Mouse (Mus musculus) midbrain, embryonic 15.5 days (tissue): Measurements from ENCODE around the gene Stk32b. TPM values are rescaled to one million over a fixed set of nuclear protein-coding genes. Genes with fewer than 3 reads are reported as not detected.

ENCODE experiments used
- ATAC-seq: fragments of 200-750 bp; cut with Nextera tagmentation; replicated peaks from 2 replicates; pipeline ENCODE4 v1.8.0; 2017; ENCODE audit warnings: moderate TSS enrichment
- H3K27ac ChIP-seq: fragments of 300-500 bp; sonication (generic); 2 replicates; pipeline ENCODE4 v1.5.1; 2015; ENCODE audit warnings: mild to moderate bottlenecking, inconsistent platforms
- H3K27me3 ChIP-seq: fragments of 300-500 bp; sonication (generic); replicated peaks from 2 replicates; pipeline ENCODE4 v1.6.1; 2015; ENCODE audit warnings: inconsistent platforms
- H3K36me3 ChIP-seq: fragments of 300-500 bp; sonication (generic); replicated peaks from 2 replicates; pipeline ENCODE4 v1.6.1; 2015; ENCODE audit warnings: inconsistent platforms
- H3K4me1 ChIP-seq: fragments of 300-500 bp; sonication (generic); 2 replicates; pipeline ENCODE4 v1.6.1; 2015; ENCODE audit warnings: inconsistent platforms
- H3K4me2 ChIP-seq: fragments of 300-500 bp; sonication (generic); 2 replicates; pipeline ENCODE4 v1.6.1; 2015; ENCODE audit warnings: inconsistent platforms, mild to moderate bottlenecking, moderate library complexity
- H3K4me3 ChIP-seq: fragments of 300-500 bp; sonication (generic); 2 replicates; pipeline ENCODE4 v1.5.1; 2015; ENCODE audit warnings: mild to moderate bottlenecking, inconsistent platforms
- H3K9ac ChIP-seq: fragments of 300-500 bp; sonication (generic); 2 replicates; pipeline ENCODE4 v1.6.1; 2015; ENCODE audit warnings: mild to moderate bottlenecking, inconsistent platforms
- H3K9me3 ChIP-seq: fragments of 300-500 bp; sonication (generic); 2 replicates; pipeline ENCODE4 v1.6.1; 2016; ENCODE audit warnings: inconsistent platforms
- WGBS: fragments of 180-500 bp; shearing (Covaris S2); methylation state at CpG from one replicate; pipeline ENCODE4 v1.1.7; 2015; ENCODE audit warnings: mixed read lengths; 5-methylcytosine and 5-hydroxymethylcytosine counted together
- polyA plus RNA-seq: library from polyadenylated mRNA; unstranded; fragments of >200 nt; fragmentation: Nextera tagmentation; extraction: Ambion mirVana; gene quantifications from 2 replicates; pipeline ENCODE4 v1.2.1, GENCODE M21; 2015

Gene Stk32b
- polyA plus RNA-seq, 1 experiment from 2014 or later: 31.7 TPM

- WGBS: 45% methylated on average over 10 of the region's 10 CpGs
- no peak overlapping the region for H3K4me3 ChIP-seq
- peak; percentile 72; the same call in 1 of the 2 replicates for ATAC-seq
- H3K27me3 ChIP-seq: no peaks in the 10 kb centered on the region
- no peak overlapping the region for H3K9ac ChIP-seq
- peaks cover 7% of the 10 kb centered on the region; the same call in 1 of the 2 replicates for H3K4me1 ChIP-seq
- no peaks in the 10 kb centered on the region for H3K36me3 ChIP-seq
- H3K9me3 ChIP-seq: no peaks in the 10 kb centered on the region
- no peak overlapping the region for H3K4me2 ChIP-seq
- H3K27ac ChIP-seq: no peak overlapping the region
These were observed 66.2 kb downstream of the Stk32b start for GRCm38 (mm10) chr5:37650681-37651211.

- Histone ChIP-seq H3K27me3 (no peaks in the 10 kb centered on the region), H3K36me3 (no peaks in the 10 kb centered on the region), H3K9ac (no peak overlapping the region), H3K27ac (no peak overlapping the region), H3K4me3 (no peak overlapping the region), H3K4me1 (peaks cover 7% of the 10 kb centered on the region; the same call in 1 of the 2 replicates), H3K9me3 (no peaks in the 10 kb centered on the region), H3K4me2 (no peak overlapping the region)
- WGBS: 61% methylated on average over 1 of the region's 1 CpGs
- 0 out of 2 replicates have a peak, but pooled peaks have one; percentile 52 for ATAC-seq
These were observed 66.8 kb downstream of the Stk32b start for GRCm38 (mm10) chr5:37650089-37650601.

DNA sequence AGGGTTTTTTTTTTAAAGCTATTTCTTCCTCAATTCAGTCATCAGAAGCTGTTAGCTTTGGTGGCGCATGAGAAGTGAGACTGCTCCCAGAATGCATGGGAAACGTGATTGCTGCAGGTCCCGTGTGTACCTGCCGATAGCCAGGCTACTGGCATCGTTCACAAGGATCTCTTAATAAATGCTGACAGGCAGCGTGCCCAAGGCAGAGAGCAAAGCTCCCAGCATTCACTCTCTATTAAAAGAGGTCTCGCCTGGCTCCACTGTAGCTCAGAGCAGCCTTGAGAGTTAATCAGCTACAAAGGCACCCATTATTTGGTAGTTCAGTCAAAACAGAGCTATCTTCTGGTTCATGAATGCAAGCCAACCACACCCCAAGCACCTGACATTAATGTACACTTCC is 72.9 kb downstream of the Stk32b start:
- Histone ChIP-seq H3K36me3 (no peaks in the 10 kb centered on the region), H3K4me1 (no peaks in the 10 kb centered on the region), H3K4me2 (no peak overlapping the region), H3K4me3 (no peak overlapping the region), H3K27me3 (no peaks in the 10 kb centered on the region), H3K9ac (no peak overlapping the region), H3K9me3 (no peaks in the 10 kb centered on the region), H3K27ac (0 out of 2 replicates have a peak overlapping the region, but pooled peaks have one; percentile 7)
- 43% methylated on average over 7 of the region's 7 CpGs for WGBS
- no peak for ATAC-seq

GRCm38 (mm10) chr5:37642486-37642885 is 74.5 kb downstream of the Stk32b start:
- H3K27ac ChIP-seq: no peak overlapping the region
- 60% methylated on average over 7 of the region's 7 CpGs for WGBS
- no peaks in the 10 kb centered on the region for H3K4me1 ChIP-seq
- H3K27me3 ChIP-seq: no peaks in the 10 kb centered on the region
- H3K4me2 ChIP-seq: no peak overlapping the region
- no peaks in the 10 kb centered on the region for H3K9me3 ChIP-seq
- H3K9ac ChIP-seq: no peak overlapping the region
- H3K4me3 ChIP-seq: no peak overlapping the region
- no peaks in the 10 kb centered on the region for H3K36me3 ChIP-seq
- ATAC-seq: no peak

DNA sequence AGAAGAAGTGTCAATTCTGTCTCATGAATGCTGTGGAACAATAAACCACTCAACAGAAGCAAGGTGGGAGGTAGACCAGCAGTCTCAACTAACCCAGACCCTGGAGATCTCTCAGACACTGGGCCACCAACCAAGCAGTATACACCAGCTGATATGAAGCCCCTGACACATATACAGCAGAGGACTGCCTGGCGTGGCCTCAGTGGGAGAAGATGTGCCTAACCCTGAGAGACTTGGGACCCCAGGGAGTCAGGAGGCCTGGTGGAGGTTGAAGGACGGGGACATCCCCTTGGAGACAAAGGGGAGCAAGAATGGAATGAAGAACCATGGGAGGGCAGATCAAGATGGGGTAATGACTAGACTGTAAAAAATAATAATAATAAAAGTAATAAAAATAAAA is 82.2 kb downstream of the Stk32b start:
- Histone ChIP-seq H3K27ac (no peak overlapping the region), H3K4me2 (no peak overlapping the region), H3K27me3 (no peaks in the 10 kb centered on the region), H3K4me1 (no peaks in the 10 kb centered on the region), H3K36me3 (no peaks in the 10 kb centered on the region), H3K9ac (no peak overlapping the region), H3K4me3 (no peak overlapping the region), H3K9me3 (no peaks in the 10 kb centered on the region)
- ATAC-seq: no peak
- WGBS: 83% methylated on average over 2 of the region's 2 CpGs

DNA sequence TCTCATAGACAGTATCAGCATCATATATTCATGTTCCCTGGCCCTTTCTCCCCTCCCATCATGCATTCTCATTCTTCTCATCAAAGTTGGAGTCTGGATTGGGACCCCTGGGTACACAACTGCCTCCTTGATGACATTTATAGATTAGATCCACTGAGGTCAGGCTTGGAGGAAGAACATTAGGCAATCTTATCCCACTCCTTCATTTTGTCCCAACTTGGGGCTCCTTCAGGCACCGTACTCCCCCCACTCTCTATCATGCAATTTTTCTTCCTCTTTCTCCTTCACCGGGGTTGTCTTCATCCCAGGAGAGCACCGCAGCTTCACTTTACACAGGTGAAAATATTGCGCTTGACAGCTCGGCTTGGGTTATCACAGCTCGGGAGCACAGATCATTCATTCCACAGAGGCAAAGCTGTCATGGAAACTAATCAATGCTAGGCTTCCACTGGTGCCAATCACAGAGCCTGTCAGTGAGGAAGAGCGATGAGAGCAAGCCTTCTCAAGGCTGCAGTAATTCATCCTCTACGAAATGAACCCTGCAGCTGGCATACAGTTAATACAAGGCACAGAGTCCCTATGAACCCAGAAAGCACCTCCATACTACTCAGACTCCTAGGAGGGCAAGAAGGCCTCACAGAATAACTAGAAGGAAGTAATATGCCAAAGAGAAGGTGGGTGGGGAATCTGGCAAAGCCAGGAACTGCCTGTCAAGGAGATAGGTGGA is 89.4 kb downstream of the Stk32b start:
- H3K27me3 ChIP-seq: no peaks in the 10 kb centered on the region
- no peak for ATAC-seq
- no peak overlapping the region for H3K4me3 ChIP-seq
- 80% methylated on average over 8 of the region's 8 CpGs for WGBS
- H3K9me3 ChIP-seq: no peaks in the 10 kb centered on the region
- H3K4me1 ChIP-seq: no peaks in the 10 kb centered on the region
- no peak overlapping the region for H3K4me2 ChIP-seq
- H3K36me3 ChIP-seq: no peaks in the 10 kb centered on the region
- no peak overlapping the region for H3K9ac ChIP-seq
- H3K27ac ChIP-seq: no peak overlapping the region

- Histone ChIP-seq H3K4me2 (no peak overlapping the region), H3K4me1 (no peaks in the 10 kb centered on the region), H3K9me3 (no peaks in the 10 kb centered on the region), H3K27me3 (no peaks in the 10 kb centered on the region), H3K4me3 (no peak overlapping the region), H3K27ac (no peak overlapping the region), H3K9ac (no peak overlapping the region), H3K36me3 (no peaks in the 10 kb centered on the region)
- WGBS: 79% methylated on average over 1 of the region's 1 CpGs
- no peak for ATAC-seq
These were observed 105.1 kb downstream of the Stk32b start for GRCm38 (mm10) chr5:37611874-37612273.

DNA sequence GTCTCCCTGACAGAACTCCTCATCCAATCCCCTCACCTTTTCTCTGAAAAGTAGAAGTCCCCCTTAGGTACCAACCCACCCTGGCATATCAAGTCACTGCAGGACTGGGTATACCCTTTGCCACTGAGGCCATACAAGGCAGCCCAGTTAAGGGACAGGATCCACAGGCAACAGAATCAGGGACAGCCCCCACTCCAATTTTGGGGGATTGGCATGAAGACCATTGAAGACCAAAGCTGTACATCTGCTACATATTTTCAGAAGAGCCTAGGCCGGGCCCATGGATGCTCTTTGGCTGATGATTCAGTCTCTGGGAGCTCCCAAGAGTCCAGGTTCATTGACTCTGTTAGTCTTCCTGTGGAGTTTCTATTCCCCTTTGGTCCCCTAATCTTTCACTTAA is 117.4 kb downstream of the Stk32b start:
- Histone ChIP-seq H3K9me3 (no peaks in the 10 kb centered on the region), H3K4me3 (no peak overlapping the region), H3K27ac (no peak overlapping the region), H3K9ac (no peak overlapping the region), H3K4me2 (no peak overlapping the region), H3K27me3 (no peaks in the 10 kb centered on the region), H3K36me3 (no peaks in the 10 kb centered on the region), H3K4me1 (no peaks in the 10 kb centered on the region)
- ATAC-seq: no peak
- 89% methylated on average over 1 of the region's 1 CpGs for WGBS

DNA sequence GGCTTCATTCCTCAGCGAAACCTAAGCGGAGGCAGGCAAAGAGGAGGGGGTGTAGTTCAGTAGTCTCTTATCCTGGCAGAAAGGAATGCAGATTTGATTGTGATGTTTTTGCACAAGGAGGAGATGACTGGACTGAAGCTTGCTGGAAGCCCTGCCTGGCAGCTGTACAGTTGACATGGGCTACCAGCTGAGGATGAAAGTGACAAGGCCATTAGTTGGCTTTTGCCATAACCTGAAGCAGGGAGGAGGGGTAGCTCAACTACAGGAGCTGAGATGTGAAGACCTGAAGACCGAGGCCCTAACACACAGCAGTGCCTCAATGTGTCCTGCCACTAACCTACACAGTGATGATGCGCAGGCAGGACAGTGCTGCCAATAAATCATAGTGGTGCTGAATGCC is 118.7 kb downstream of the Stk32b start:
- Histone ChIP-seq H3K9me3 (no peaks in the 10 kb centered on the region), H3K9ac (no peak overlapping the region), H3K27me3 (no peaks in the 10 kb centered on the region), H3K36me3 (no peaks in the 10 kb centered on the region), H3K4me3 (no peak overlapping the region), H3K27ac (no peak overlapping the region), H3K4me1 (no peaks in the 10 kb centered on the region), H3K4me2 (no peak overlapping the region)
- 92% methylated on average over 4 of the region's 4 CpGs for WGBS
- no peak for ATAC-seq

DNA sequence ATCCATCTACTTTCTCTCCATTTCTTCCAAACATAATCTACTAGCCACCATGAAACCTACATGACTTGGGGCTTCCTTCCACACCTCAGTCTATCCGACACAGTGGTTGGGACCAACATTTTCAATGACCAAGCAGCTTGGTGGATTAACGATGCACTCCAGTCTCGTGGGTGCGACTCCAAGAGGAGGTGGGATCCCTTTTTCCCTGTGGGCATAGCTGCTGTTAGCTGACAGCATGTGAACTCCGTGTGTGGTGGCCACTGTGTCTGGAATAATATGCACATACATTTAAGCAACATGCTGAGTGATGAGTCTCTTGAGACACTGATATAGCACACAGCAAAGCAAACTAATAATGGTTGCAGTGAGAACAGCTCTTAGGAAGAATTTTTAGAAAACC is 124.6 kb downstream of the Stk32b start:
- 83% methylated on average over 5 of the region's 5 CpGs for WGBS
- ATAC-seq: no peak

DNA sequence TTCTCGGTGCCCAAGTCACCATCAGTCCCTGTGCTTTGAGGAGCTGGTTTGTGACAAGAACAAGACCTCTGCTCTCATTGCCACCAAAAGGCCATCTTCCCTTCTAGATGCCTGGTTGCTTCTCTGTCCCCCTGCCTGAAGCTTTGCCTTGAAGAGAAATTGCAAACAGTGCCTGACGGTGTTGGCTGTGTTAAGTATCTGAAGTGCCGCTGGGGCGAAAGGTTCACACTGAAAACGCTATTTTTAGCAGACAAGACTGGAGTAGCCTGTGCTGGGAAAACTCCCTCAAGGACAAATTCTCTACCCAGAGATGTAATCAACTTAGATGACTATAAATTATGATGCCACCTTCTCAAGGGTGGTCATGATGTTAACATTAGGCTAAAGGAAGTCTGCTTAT is 129.1 kb downstream of the Stk32b start:
- no peak overlapping the region for H3K27ac ChIP-seq
- H3K9me3 ChIP-seq: no peaks in the 10 kb centered on the region
- H3K36me3 ChIP-seq: no peaks in the 10 kb centered on the region
- ATAC-seq: no peak
- no peak overlapping the region for H3K4me3 ChIP-seq
- 82% methylated on average over 5 of the region's 5 CpGs for WGBS
- H3K9ac ChIP-seq: no peak overlapping the region
- no peaks in the 10 kb centered on the region for H3K27me3 ChIP-seq
- H3K4me1 ChIP-seq: no peaks in the 10 kb centered on the region
- no peak overlapping the region for H3K4me2 ChIP-seq

More for the DNA sequence above, 124.6 kb downstream of the Stk32b start:
- Histone ChIP-seq H3K4me1 (no peaks in the 10 kb centered on the region), H3K9me3 (no peaks in the 10 kb centered on the region), H3K4me3 (no peak overlapping the region), H3K36me3 (no peaks in the 10 kb centered on the region), H3K27me3 (no peaks in the 10 kb centered on the region), H3K4me2 (no peak overlapping the region), H3K27ac (no peak overlapping the region), H3K9ac (no peak overlapping the region)

DNA sequence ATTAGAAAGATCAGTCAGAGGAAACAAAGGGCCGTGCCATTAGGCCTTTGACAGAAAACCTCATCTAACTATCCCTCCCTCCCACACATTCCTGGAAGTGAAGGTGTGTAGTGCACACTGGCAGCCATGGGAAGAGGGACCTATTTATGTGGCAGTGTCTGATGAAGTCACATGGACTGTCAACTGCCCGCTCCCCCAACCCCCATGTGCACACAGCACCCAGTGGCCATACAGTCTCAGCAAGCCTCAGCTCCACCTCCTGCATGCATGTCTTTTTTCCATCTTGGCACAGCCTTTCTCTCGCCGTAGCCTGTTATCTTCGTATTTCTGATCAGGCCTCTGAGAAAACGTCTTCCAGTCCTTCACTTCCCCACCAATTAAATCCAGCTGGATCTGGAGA is 130.9 kb downstream of the Stk32b start:
- no peaks in the 10 kb centered on the region for H3K9me3 ChIP-seq
- no peak overlapping the region for H3K4me3 ChIP-seq
- no peaks in the 10 kb centered on the region for H3K4me1 ChIP-seq
- H3K9ac ChIP-seq: no peak overlapping the region
- H3K27me3 ChIP-seq: no peaks in the 10 kb centered on the region
- no peaks in the 10 kb centered on the region for H3K36me3 ChIP-seq
- H3K4me2 ChIP-seq: no peak overlapping the region
- no peak overlapping the region for H3K27ac ChIP-seq
- no peak for ATAC-seq
- WGBS: 74% methylated on average over 6 of the region's 6 CpGs

DNA sequence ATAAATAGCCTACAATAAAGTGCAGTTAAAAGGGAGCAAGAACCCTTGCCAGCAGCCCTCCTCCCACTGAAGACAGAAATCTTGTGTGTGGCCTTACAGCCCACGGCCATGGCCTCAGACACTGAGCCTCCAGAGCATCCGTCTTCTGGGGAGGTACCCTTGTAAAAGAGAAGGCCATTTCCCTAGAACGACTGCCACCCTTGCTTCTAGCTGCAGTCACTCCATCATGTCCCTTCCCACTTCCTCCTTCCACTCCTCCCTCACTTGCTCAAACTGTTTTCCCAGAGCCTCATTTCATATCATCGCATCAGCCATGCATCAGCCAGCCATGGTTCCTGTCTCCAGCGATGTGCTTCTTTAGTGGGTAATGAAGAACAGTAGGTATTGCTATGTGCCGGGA is 141.5 kb downstream of the Stk32b start:
- H3K36me3 ChIP-seq: no peaks in the 10 kb centered on the region
- WGBS: 82% methylated on average over 6 of the region's 6 CpGs
- no peak overlapping the region for H3K4me2 ChIP-seq
- H3K4me3 ChIP-seq: no peak overlapping the region
- H3K27me3 ChIP-seq: no peaks in the 10 kb centered on the region
- H3K9me3 ChIP-seq: no peaks in the 10 kb centered on the region
- no peaks in the 10 kb centered on the region for H3K4me1 ChIP-seq
- no peak overlapping the region for H3K9ac ChIP-seq
- ATAC-seq: no peak
- no peak overlapping the region for H3K27ac ChIP-seq
